Mouse (Mus musculus): ENCODE measurements around the gene Ddx52.

Ddx52 gene

GRCm38 (mm10) chr11:83941950-83942840, at the start of gene Ddx52:
Gene Ddx52, plus strand, starts transcription at chr11:83942062.
- in situ Hi-C loops (cut with MboI, MseI), result no loop called here

GRCm38 (mm10) chr11:83893325-83893724, 48.5 kb upstream of the Ddx52 start:
- in situ Hi-C loops (cut with MboI, MseI), result no loop called here

GRCm38 (mm10) chr11:83896430-83897410, 45.1 kb upstream of the Ddx52 start:
- in situ Hi-C loops (cut with MboI, MseI), result no loop called here

GRCm38 (mm10) chr11:83897569-83897968, 44.3 kb upstream of the Ddx52 start:
- in situ Hi-C loops (cut with MboI, MseI), result no loop called here

GRCm38 (mm10) chr11:83902812-83903211, 39.0 kb upstream of the Ddx52 start:
- in situ Hi-C loops (cut with MboI, MseI), result no loop called here

- in situ Hi-C loops (cut with MboI, MseI), result no loop called here
Observed at GRCm38 (mm10) chr11:83905756-83906155, 36.1 kb upstream of the Ddx52 start.

GRCm38 (mm10) chr11:83908376-83908775, 33.5 kb upstream of the Ddx52 start:
- in situ Hi-C loops (cut with MboI, MseI), result no loop called here

GRCm38 (mm10) chr11:83913824-83914311, 28.0 kb upstream of the Ddx52 start:
- in situ Hi-C loops (cut with MboI, MseI), result no loop called here

- in situ Hi-C loops (cut with MboI, MseI), result no loop called here
Observed at GRCm38 (mm10) chr11:83914501-83914900, 27.4 kb upstream of the Ddx52 start.

- in situ Hi-C loops (cut with MboI, MseI), result no loop called here
Observed at GRCm38 (mm10) chr11:83922600-83922999, 19.3 kb upstream of the Ddx52 start.

- in situ Hi-C loops (cut with MboI, MseI), result no loop called here
Observed at GRCm38 (mm10) chr11:83927097-83927496, 14.8 kb upstream of the Ddx52 start.

- in situ Hi-C loops (cut with MboI, MseI), result loop anchor here in 1 of 2 experiments (5.0 kb wide), 1 partner anchor 130 kb away; no protein-coding TSS in a partner anchor
Observed at GRCm38 (mm10) chr11:83932506-83933106, 9.3 kb upstream of the Ddx52 start.

GRCm38 (mm10) chr11:83933376-83933775, 8.5 kb upstream of the Ddx52 start:
- in situ Hi-C loops (cut with MboI, MseI), result loop anchor here in 1 of 2 experiments (5.0 kb wide), 1 partner anchor 131 kb away; no protein-coding TSS in a partner anchor

GRCm38 (mm10) chr11:83935986-83936665, 5.7 kb upstream of the Ddx52 start:
- in situ Hi-C loops (cut with MboI, MseI), result loop anchor here in 1 of 2 experiments (5.0 kb wide), 1 partner anchor 134 kb away; no protein-coding TSS in a partner anchor

- in situ Hi-C loops (cut with MboI, MseI), result loop anchor here in 1 of 2 experiments (5.0 kb wide), 1 partner anchor 136 kb away; no protein-coding TSS in a partner anchor
Observed at GRCm38 (mm10) chr11:83938556-83938955, 3.3 kb upstream of the Ddx52 start.

GRCm38 (mm10) chr11:83956822-83957221, 15.0 kb downstream of the Ddx52 start:
- in situ Hi-C loops (cut with MboI, MseI), result no loop called here

GRCm38 (mm10) chr11:83961983-83962382, 20.1 kb downstream of the Ddx52 start:
- in situ Hi-C loops (cut with MboI, MseI), result no loop called here

- in situ Hi-C loops (cut with MboI, MseI), result no loop called here
Observed at GRCm38 (mm10) chr11:83963991-83964921, 22.4 kb downstream of the Ddx52 start, which contains the start of gene Synrg. Gene Synrg, plus strand, starts transcription at chr11:83964428.
